Mouse (Mus musculus): Measurements from ENCODE around the gene Dennd5b. TPM values are rescaled to one million over a fixed set of nuclear protein-coding genes. Genes with fewer than 3 reads are reported as not detected.
A peak's percentile ranks its signal among the peaks of the same experiment; 100 is the strongest.

Dennd5b gene
- total and polyA plus RNA-seq, 3 experiments, result 0.65 to 1.3 TPM; not detected in 1

GRCm38 (mm10) chr6:149060670-149061387 lies 40.7 kb downstream of the Dennd5b start:
- TF ChIP-seq MYB (IDR thresholded peaks at IDR 0.05; ENCODE audit: low read depth, low read length) (no peak), POLR2A (IDR thresholded peaks at IDR 0.05; ENCODE audit: control insufficient read depth in 1 of 2, insufficient read depth in 1 of 2, low read depth in 1 of 2, low read length in 2 of 2, poor library complexity in 1 of 2) (no peak), HCFC1 (IDR thresholded peaks at IDR 0.05; ENCODE audit: low read depth, low read length) (no peak)
- H3K4me3 ChIP-seq (ENCODE audit: control insufficient read depth in 1 of 2, insufficient read depth in 1 of 2, low read depth in 2 of 2, low read length in 2 of 2), result no peak overlapping the region
- H3K4me1 ChIP-seq (ENCODE audit: control insufficient read depth in 1 of 2, insufficient read depth in 2 of 2, low read length in 2 of 2), result no peaks in the 10 kb centered on the region
- H3K27ac ChIP-seq (ENCODE audit: control insufficient read depth, low read depth, low read length), result no peak overlapping the region
- no peaks in the 10 kb centered on the region for H3K79me2 ChIP-seq (ENCODE audit: control insufficient read depth, insufficient read depth, low read length, poor library complexity)
- H3K27me3 ChIP-seq (ENCODE audit: control insufficient read depth in 1 of 2, insufficient read depth in 2 of 2, low read length in 2 of 2), result peaks cover 0 to 5% of the 10 kb centered on the region in 2 experiments; a peak in 3 of 4 replicates
- DNase-seq (ENCODE audit: low read depth, low spot score), result no peak
- H3K9me3 ChIP-seq (replicated peaks; ENCODE audit: insufficient read depth, low read length), result no peaks in the 10 kb centered on the region
- H3K9ac ChIP-seq (ENCODE audit: control insufficient read depth, low read depth, low read length, poor library complexity, severe bottlenecking), result no peak overlapping the region
- H3K36me3 ChIP-seq (ENCODE audit: control insufficient read depth in 1 of 2, insufficient read depth in 2 of 2, low read length in 2 of 2), result no peaks in the 10 kb centered on the region

GRCm38 (mm10) chr6:149057947-149058391 lies 43.5 kb downstream of the Dennd5b start:
- Histone ChIP-seq H3K9ac (ENCODE audit: control insufficient read depth, low read depth, low read length, poor library complexity, severe bottlenecking) (no peak overlapping the region), H3K4me1 (ENCODE audit: control insufficient read depth in 1 of 2, insufficient read depth in 2 of 2, low read length in 2 of 2) (no peaks in the 10 kb centered on the region), H3K27me3 (ENCODE audit: control insufficient read depth in 1 of 2, insufficient read depth in 2 of 2, low read length in 2 of 2) (peaks cover 2 to 7% of the 10 kb centered on the region in 2 experiments; a peak in 3 of 4 replicates), H3K4me3 (ENCODE audit: control insufficient read depth in 1 of 2, insufficient read depth in 1 of 2, low read depth in 2 of 2, low read length in 2 of 2) (no peak overlapping the region), H3K27ac (ENCODE audit: control insufficient read depth, low read depth, low read length) (no peak overlapping the region), H3K9me3 (replicated peaks; ENCODE audit: insufficient read depth, low read length) (no peaks in the 10 kb centered on the region), H3K36me3 (ENCODE audit: control insufficient read depth in 1 of 2, insufficient read depth in 2 of 2, low read length in 2 of 2) (no peaks in the 10 kb centered on the region), H3K79me2 (ENCODE audit: control insufficient read depth, insufficient read depth, low read length, poor library complexity) (no peaks in the 10 kb centered on the region)
- TF ChIP-seq MAX (IDR thresholded peaks at IDR 0.05; ENCODE audit: low read length) (no peak), GATA1 (IDR thresholded peaks at IDR 0.05; ENCODE audit: low read depth, low read length) (no peak), TCF12 (IDR thresholded peaks at IDR 0.05; ENCODE audit: low read depth, low read length) (no peak), SMC3 (IDR thresholded peaks at IDR 0.05; ENCODE audit: low read depth, low read length) (peak; percentile 47), ZKSCAN1 (IDR thresholded peaks at IDR 0.05; ENCODE audit: low read depth, low read length) (no peak), RAD21 (IDR thresholded peaks at IDR 0.05; ENCODE audit: low read depth, low read length) (peak; percentile 48), MYC (IDR thresholded peaks at IDR 0.05; ENCODE audit: low read depth, low read length) (no peak), MAZ (IDR thresholded peaks at IDR 0.05; ENCODE audit: low read depth, low read length) (no peak), POLR2A (IDR thresholded peaks at IDR 0.05; ENCODE audit: control insufficient read depth in 1 of 2, insufficient read depth in 1 of 2, low read depth in 1 of 2, low read length in 2 of 2, poor library complexity in 1 of 2) (no peak), CTCF (IDR thresholded peaks at IDR 0.05 in 2 of 3, conservative IDR thresholded peaks at IDR 0.05 in 1 of 3; ENCODE audit: control insufficient read depth in 1 of 3, insufficient read depth in 1 of 3, low read depth in 2 of 3, low read length in 3 of 3, poor library complexity in 1 of 3, severe bottlenecking in 1 of 3) (peak; percentile 12 to 48 (median 22); a peak in 2 of 6 replicates), ZMIZ1 (IDR thresholded peaks at IDR 0.05; ENCODE audit: low read depth, low read length) (no peak), ZC3H11A (IDR thresholded peaks at IDR 0.05; ENCODE audit: low read depth, low read length) (peak; percentile 13; the same call in 1 of the 2 replicates)
- DNase-seq (ENCODE audit: low read depth, low spot score), result peak; percentile 17

All from MEL (cell line).